Mouse (Mus musculus): ENCODE results near the gene Nfx1. TPM values are rescaled to one million over a fixed set of nuclear protein-coding genes. Genes with fewer than 3 reads are reported as not detected.

Nfx1 gene
- polyA plus RNA-seq, 1 experiment from 2014 or later = 107 TPM

GRCm38 (mm10) chr4:40979430-40979829 is 8.7 kb downstream of the Nfx1 start:
- ATAC-seq = no peak
- no peak overlapping the region for H3K9ac ChIP-seq (replicated peaks)
- peaks cover 65% of the 10 kb centered on the region for H3K36me3 ChIP-seq
- no peak overlapping the region for H3K4me2 ChIP-seq (replicated peaks)
- whole genome bisulfite sequencing = 97% methylated on average over 1 of the region's 1 CpGs
- no peak overlapping the region for H3K27ac ChIP-seq
- no peaks in the 10 kb centered on the region for H3K9me3 ChIP-seq
- H3K4me3 ChIP-seq (replicated peaks) = no peak overlapping the region
- no peaks in the 10 kb centered on the region for H3K4me1 ChIP-seq (replicated peaks)
- no peaks in the 10 kb centered on the region for H3K27me3 ChIP-seq

- H3K4me1 ChIP-seq (replicated peaks) = no peaks in the 10 kb centered on the region
- H3K27ac ChIP-seq = no peak overlapping the region
- peaks cover 77% of the 10 kb centered on the region for H3K36me3 ChIP-seq
- H3K4me3 ChIP-seq (replicated peaks) = no peak overlapping the region
- no peaks in the 10 kb centered on the region for H3K9me3 ChIP-seq
- no peak for ATAC-seq
- 90% methylated on average over 3 of the region's 3 CpGs for WGBS
- H3K4me2 ChIP-seq (replicated peaks) = no peak overlapping the region
- no peaks in the 10 kb centered on the region for H3K27me3 ChIP-seq
- H3K9ac ChIP-seq (replicated peaks) = no peak overlapping the region
These were observed 11.8 kb downstream of the Nfx1 start for GRCm38 (mm10) chr4:40982486-40982885.

DNA sequence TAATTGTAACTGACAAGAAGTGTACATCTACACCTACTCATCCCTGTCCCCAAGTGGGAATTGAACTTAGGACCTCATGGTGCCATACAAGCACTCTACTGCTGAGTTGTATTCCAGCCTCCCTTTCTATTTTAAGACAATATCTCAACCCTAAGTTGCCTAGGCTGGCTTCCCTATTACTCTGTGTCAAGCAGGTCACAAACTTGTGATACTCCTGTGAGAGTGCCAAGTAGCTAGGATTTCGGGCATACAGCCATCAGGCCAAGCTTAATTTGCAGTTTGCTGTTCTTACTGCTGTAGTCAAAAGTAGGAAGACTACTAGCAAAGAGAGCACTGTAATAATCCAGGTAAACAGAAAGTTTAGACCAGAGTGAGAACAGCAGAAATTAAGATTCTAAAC is 13.0 kb downstream of the Nfx1 start:
- Histone ChIP-seq H3K36me3 (peaks cover 76% of the 10 kb centered on the region), H3K27me3 (no peaks in the 10 kb centered on the region), H3K9ac (replicated peaks) (no peak overlapping the region), H3K4me1 (replicated peaks) (no peaks in the 10 kb centered on the region), H3K9me3 (no peaks in the 10 kb centered on the region), H3K27ac (no peak overlapping the region), H3K4me3 (replicated peaks) (no peak overlapping the region), H3K4me2 (replicated peaks) (no peak overlapping the region)
- ATAC-seq = no peak
- 92% methylated on average over 1 of the region's 1 CpGs for WGBS

DNA sequence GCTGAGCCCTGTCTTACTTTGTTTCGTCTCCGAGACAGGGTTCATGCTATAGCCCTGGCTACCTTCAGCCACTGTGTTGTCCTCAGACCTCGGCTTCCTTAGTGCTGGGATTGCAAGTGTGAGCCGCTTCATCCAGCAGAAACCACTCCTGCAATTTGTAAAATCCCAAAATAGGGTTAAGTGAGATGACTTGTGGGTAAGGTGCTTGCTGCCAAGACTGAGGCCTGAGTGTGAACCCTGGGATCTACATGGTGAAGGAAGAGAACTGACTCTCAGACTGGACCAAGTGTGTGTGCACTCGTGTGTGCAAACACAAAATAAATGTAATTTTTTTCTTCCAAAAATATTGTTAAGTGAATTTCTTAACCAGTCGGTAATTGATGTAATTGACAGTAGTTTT is 18.9 kb downstream of the Nfx1 start:
- WGBS = 83% methylated on average over 6 of the region's 6 CpGs
- H3K9ac ChIP-seq (replicated peaks) = no peak overlapping the region
- ATAC-seq = no peak
- H3K4me2 ChIP-seq (replicated peaks) = no peak overlapping the region
- no peak overlapping the region for H3K27ac ChIP-seq
- H3K27me3 ChIP-seq = no peaks in the 10 kb centered on the region
- no peak overlapping the region for H3K4me3 ChIP-seq (replicated peaks)
- peaks cover 88% of the 10 kb centered on the region for H3K36me3 ChIP-seq
- H3K9me3 ChIP-seq = no peaks in the 10 kb centered on the region
- no peaks in the 10 kb centered on the region for H3K4me1 ChIP-seq (replicated peaks)

- ATAC-seq = no peak
- no peaks in the 10 kb centered on the region for H3K4me1 ChIP-seq (replicated peaks)
- no peak overlapping the region for H3K4me3 ChIP-seq (replicated peaks)
- no peak overlapping the region for H3K9ac ChIP-seq (replicated peaks)
- H3K9me3 ChIP-seq = no peaks in the 10 kb centered on the region
- WGBS = 93% methylated on average over 6 of the region's 6 CpGs
- H3K36me3 ChIP-seq = peaks cover 91% of the 10 kb centered on the region
- H3K4me2 ChIP-seq (replicated peaks) = no peak overlapping the region
- no peak overlapping the region for H3K27ac ChIP-seq
- H3K27me3 ChIP-seq = no peaks in the 10 kb centered on the region
These were observed 25.6 kb downstream of the Nfx1 start for GRCm38 (mm10) chr4:40996302-40996701.

DNA sequence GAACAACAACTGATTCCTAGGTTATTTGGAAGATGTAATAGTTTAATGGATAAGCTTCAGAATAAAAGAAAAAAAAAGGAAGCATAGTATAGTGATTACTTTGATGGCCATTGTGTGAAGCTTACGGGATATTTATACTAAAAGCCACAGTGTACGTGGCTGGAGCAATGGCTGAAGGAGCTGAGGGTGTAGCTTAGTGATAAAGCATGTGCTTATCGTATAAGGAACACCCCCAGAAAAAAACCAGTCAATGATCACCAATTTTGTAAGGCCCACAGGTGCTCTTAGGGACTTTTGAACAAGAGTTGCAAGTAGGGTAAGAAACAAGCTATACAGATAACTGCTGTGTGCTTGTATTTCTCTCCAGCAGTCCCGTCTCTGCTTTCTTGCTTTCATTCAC is 27.2 kb downstream of the Nfx1 start:
- no peak for ATAC-seq
- no peaks in the 10 kb centered on the region for H3K4me1 ChIP-seq (replicated peaks)
- 96% methylated on average over 4 of the region's 4 CpGs for WGBS
- no peaks in the 10 kb centered on the region for H3K27me3 ChIP-seq
- H3K27ac ChIP-seq = no peak overlapping the region
- H3K4me3 ChIP-seq (replicated peaks) = no peak overlapping the region
- H3K4me2 ChIP-seq (replicated peaks) = no peak overlapping the region
- peaks cover 91% of the 10 kb centered on the region for H3K36me3 ChIP-seq
- no peaks in the 10 kb centered on the region for H3K9me3 ChIP-seq
- H3K9ac ChIP-seq (replicated peaks) = no peak overlapping the region

- Histone ChIP-seq H3K4me3 (replicated peaks) (no peak overlapping the region), H3K36me3 (peaks cover 94% of the 10 kb centered on the region), H3K27ac (no peak overlapping the region), H3K4me2 (replicated peaks) (no peak overlapping the region), H3K4me1 (replicated peaks) (no peaks in the 10 kb centered on the region), H3K9ac (replicated peaks) (no peak overlapping the region), H3K27me3 (no peaks in the 10 kb centered on the region), H3K9me3 (no peaks in the 10 kb centered on the region)
- 79% methylated on average over 1 of the region's 1 CpGs for WGBS
- ATAC-seq = no peak
These were observed 29.6 kb downstream of the Nfx1 start for GRCm38 (mm10) chr4:41000271-41000670.

GRCm38 (mm10) chr4:41000842-41001639 is 30.3 kb downstream of the Nfx1 start:
- no peaks in the 10 kb centered on the region for H3K27me3 ChIP-seq

GRCm38 (mm10) chr4:41013351-41013750 is 42.6 kb downstream of the Nfx1 start:
- Histone ChIP-seq H3K27ac (no peak overlapping the region), H3K36me3 (peaks cover 77% of the 10 kb centered on the region), H3K9me3 (no peaks in the 10 kb centered on the region), H3K4me1 (replicated peaks) (no peaks in the 10 kb centered on the region), H3K9ac (replicated peaks) (no peak overlapping the region), H3K27me3 (no peaks in the 10 kb centered on the region), H3K4me2 (replicated peaks) (no peak overlapping the region), H3K4me3 (replicated peaks) (no peak overlapping the region)
- no peak for ATAC-seq
- 90% methylated on average over 3 of the region's 3 CpGs for WGBS

More at GRCm38 (mm10) chr4:41000842-41001639, 30.3 kb downstream of the Nfx1 start:
- ATAC-seq = no peak
- Histone ChIP-seq H3K4me1 (replicated peaks) (no peaks in the 10 kb centered on the region), H3K36me3 (peaks cover 89% of the 10 kb centered on the region), H3K9ac (replicated peaks) (no peak overlapping the region), H3K27ac (no peak overlapping the region), H3K4me3 (replicated peaks) (no peak overlapping the region), H3K4me2 (replicated peaks) (no peak overlapping the region), H3K9me3 (no peaks in the 10 kb centered on the region)
- 88% methylated on average over 9 of the region's 9 CpGs for whole genome bisulfite sequencing

DNA sequence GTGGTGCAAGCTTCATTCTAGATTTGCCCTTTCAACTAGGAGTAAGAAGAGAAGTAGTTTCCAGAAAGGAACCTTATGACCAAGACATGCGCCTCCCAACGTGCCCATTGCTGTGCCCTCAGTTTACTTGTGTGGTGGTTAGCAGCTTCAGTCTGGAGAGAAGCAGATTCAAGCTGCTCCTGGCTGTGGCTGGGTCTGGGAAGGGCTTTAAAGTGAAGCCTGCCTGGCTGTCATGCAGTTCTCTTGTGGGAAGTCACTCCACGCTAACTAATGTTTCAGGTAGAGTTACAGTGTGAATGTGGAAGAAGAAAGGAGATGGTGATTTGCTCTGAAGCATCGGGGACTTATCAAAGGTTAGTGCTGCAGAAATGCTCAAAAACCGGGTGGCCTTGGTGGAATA is 45.1 kb downstream of the Nfx1 start:
- Histone ChIP-seq H3K9ac (replicated peaks) (no peak overlapping the region), H3K4me2 (replicated peaks) (no peak overlapping the region), H3K4me3 (replicated peaks) (no peak overlapping the region), H3K9me3 (no peaks in the 10 kb centered on the region), H3K4me1 (replicated peaks) (no peaks in the 10 kb centered on the region), H3K27ac (no peak overlapping the region), H3K36me3 (peaks cover 78% of the 10 kb centered on the region), H3K27me3 (no peaks in the 10 kb centered on the region)
- no peak for ATAC-seq
- WGBS = 95% methylated on average over 5 of the region's 5 CpGs

- WGBS = 86% methylated on average over 5 of the region's 5 CpGs
These were observed 50.4 kb downstream of the Nfx1 start for GRCm38 (mm10) chr4:41021094-41021493.

GRCm38 (mm10) chr4:41026086-41026787 is 55.5 kb downstream of the Nfx1 start:
- H3K4me2 ChIP-seq (replicated peaks) = no peak overlapping the region
- no peaks in the 10 kb centered on the region for H3K27me3 ChIP-seq
- H3K27ac ChIP-seq = no peak overlapping the region
- H3K4me3 ChIP-seq (replicated peaks) = no peak overlapping the region
- no peaks in the 10 kb centered on the region for H3K9me3 ChIP-seq
- WGBS = 74% methylated on average over 8 of the region's 8 CpGs
- no peak overlapping the region for H3K9ac ChIP-seq (replicated peaks)
- ATAC-seq = no peak
- H3K36me3 ChIP-seq = peaks cover 49% of the 10 kb centered on the region
- H3K4me1 ChIP-seq (replicated peaks) = no peaks in the 10 kb centered on the region

More at GRCm38 (mm10) chr4:41021094-41021493, 50.4 kb downstream of the Nfx1 start:
- Histone ChIP-seq H3K36me3 (peaks cover 77% of the 10 kb centered on the region), H3K9me3 (no peaks in the 10 kb centered on the region), H3K4me1 (replicated peaks) (no peaks in the 10 kb centered on the region), H3K27ac (no peak overlapping the region), H3K9ac (replicated peaks) (no peak overlapping the region), H3K4me2 (replicated peaks) (no peak overlapping the region), H3K4me3 (replicated peaks) (no peak overlapping the region), H3K27me3 (no peaks in the 10 kb centered on the region)
- ATAC-seq = no peak

All from midbrain, embryonic 13.5 days (tissue).